Mouse (Mus musculus) neutrophil, adult 5-6 weeks (primary cell): ENCODE data around the gene Gm10666. TPM values are rescaled to one million over a fixed set of nuclear protein-coding genes. Genes with fewer than 3 reads are reported as not detected.
"Not testable (repeated sequence)": the region's sequence is repeated elsewhere in the genome, so short reads cannot be mapped to it uniquely, and the experiment has no call there.

Source experiments
- ATAC-seq: fragments of 151-379, 151-347 bp; 2 replicates; pipeline ENCODE4 v1.8.0; 2017; ENCODE audit warnings: mild to moderate bottlenecking, moderate TSS enrichment; ENCODE audit not compliant: insufficient number of reproducible peaks, poor library complexity, low FRiP score, severe bottlenecking; ENCODE audit errors: extremely low read depth
- total RNA-seq: library from RNA; stranded (forward); fragments of 200-1000 nt; gene quantifications from 2 replicates; pipeline ENCODE4 v1.2.3, GENCODE M21; 2017

Gm10666 gene
- total RNA-seq: not detected in 2 replicates

GRCm38 (mm10) chr7:22134641-22135040, at the start of gene Gm10666:
Gene Gm10666, minus strand, starts transcription at chr7:22134741.
- not testable (repeated sequence) for ATAC-seq

- ATAC-seq: not testable (repeated sequence)
Observed at GRCm38 (mm10) chr7:22163935-22164334, 29.4 kb upstream of the Gm10666 start, which contains the start of gene Vmn1r142. Gene Vmn1r142, minus strand, starts transcription at chr7:22164035.

DNA sequence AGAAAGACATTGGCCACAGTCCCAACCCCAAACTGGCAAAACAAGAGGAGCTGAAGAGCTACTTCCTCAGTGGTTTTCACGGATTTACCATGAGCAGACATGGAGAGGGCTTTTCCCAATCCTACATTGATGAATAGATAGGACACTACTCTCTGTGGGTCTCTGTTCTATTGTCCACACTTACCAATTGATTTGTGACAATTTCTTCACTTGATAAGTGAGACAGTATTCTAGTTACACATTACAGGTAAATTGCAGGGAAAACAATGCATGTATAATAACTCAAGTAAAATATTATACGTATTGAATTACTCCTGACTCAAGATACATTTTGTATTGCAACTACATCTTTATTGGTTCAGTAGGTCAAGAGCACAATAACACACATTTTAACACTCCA, 16.4 kb downstream of the Gm10666 start, which contains the start of gene Gm16451:
Gm16451 (minus strand) TSS at position 101 of the 400 bp plus-strand sequence.
- not testable (repeated sequence) for ATAC-seq

Other genes with a start within 250 kb of the Gm10666 start
- not detected in 2 replicates for gene Gm5891, start 213.4 kb downstream of the Gm10666 start, total RNA-seq
- not detected in 2 replicates for gene Vmn1r137, start 140.2 kb downstream of the Gm10666 start, total RNA-seq
- gene Vmn1r138, start 105.8 kb downstream of the Gm10666 start, total RNA-seq: not detected in 2 replicates
- not detected in 2 replicates for gene Gm6176, start 78.4 kb downstream of the Gm10666 start, total RNA-seq
- not detected in 2 replicates for gene Vmn1r139, start 65.7 kb downstream of the Gm10666 start, total RNA-seq
- gene Gm16451, start 16.5 kb downstream of the Gm10666 start, total RNA-seq: not detected in 2 replicates
- gene Vmn1r142, start 29.3 kb upstream of the Gm10666 start, total RNA-seq: not detected in 2 replicates
- gene Vmn1r143, start 54.6 kb upstream of the Gm10666 start, total RNA-seq: not detected in 2 replicates
- gene Gm8653, start 66.5 kb upstream of the Gm10666 start, total RNA-seq: not detected in 2 replicates
- not detected in 2 replicates for gene Gm8453, start 94.7 kb upstream of the Gm10666 start, total RNA-seq
- gene Gm4187, start 195.0 kb upstream of the Gm10666 start, total RNA-seq: not detected in 2 replicates
- not detected in 2 replicates for gene Gm8660, start 236.3 kb upstream of the Gm10666 start, total RNA-seq